Mouse (Mus musculus): ENCODE data around the gene Hpd. TPM values are rescaled to one million over a fixed set of nuclear protein-coding genes. Genes with fewer than 3 reads are reported as not detected.

The Hpd gene
- total and polyA plus RNA-seq, 3 experiments = 0.61 TPM; not detected in 2

DNA sequence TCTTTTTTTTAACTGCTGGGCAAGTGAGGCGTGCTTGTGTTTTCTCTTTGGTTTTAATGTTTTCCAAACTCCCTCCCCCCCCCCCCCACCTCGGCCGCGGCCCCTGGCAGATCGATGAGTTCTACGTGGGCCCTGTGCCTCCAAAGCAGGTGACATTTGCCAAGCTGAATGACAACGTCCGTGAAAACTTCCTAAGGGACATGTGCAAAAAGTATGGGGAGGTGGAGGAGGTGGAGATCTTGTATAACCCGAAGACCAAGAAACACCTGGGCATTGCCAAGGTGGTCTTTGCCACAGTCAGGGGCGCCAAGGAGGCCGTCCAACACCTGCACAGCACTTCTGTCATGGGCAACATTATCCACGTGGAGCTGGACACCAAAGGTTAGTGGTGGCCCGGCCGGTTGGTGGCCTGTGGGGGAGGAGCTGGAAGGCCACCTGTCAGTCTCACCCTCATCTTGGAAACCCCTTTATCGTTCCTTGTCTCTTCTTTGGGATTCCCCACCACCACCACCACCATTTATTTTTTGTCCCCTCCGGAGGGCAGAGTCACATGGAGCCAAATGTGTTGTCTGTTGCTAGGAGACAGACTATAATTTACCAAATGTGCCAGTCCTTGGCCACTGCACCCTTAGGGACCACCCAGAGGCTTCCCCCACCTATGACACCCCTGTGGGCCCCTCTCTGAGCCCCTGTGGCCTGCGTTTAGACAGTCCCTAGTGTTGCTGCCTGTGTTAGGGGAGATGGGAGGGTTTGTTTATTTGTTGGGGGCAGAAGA, 38.4 kb downstream of the Hpd start:
- intact Hi-C loops (cut with DNase I) = no loop called here
- 6% methylated on average over 17 of the region's 17 CpGs for WGBS
- H3K27me3 ChIP-seq (ENCODE audit: control insufficient read depth, insufficient read depth, low read length) = no peaks in the 10 kb centered on the region
- H3K9ac ChIP-seq (ENCODE audit: low read depth, low read length) = peak overlapping the region; percentile 66
- no peak for DNase-seq
- peaks cover 4% of the 10 kb centered on the region; the same call in 1 of the 2 replicates for H3K4me1 ChIP-seq (ENCODE audit: control insufficient read depth, insufficient read depth, low read length)
- no peak for TF ChIP-seq EP300 (IDR thresholded peaks at IDR 0.05; ENCODE audit: insufficient read depth, low read depth, low read length)
- no peak for TF ChIP-seq CTCF (IDR thresholded peaks at IDR 0.05)
- no peak for TF ChIP-seq POLR2A (IDR thresholded peaks at IDR 0.05; ENCODE audit: insufficient read depth, low read depth, low read length)
- peaks cover 10% of the 10 kb centered on the region for H3K36me3 ChIP-seq (ENCODE audit: control insufficient read depth, insufficient read depth, low read length)
- H3K79me2 ChIP-seq (replicated peaks; ENCODE audit: control insufficient read depth, insufficient read depth, low read length) = peaks cover 10% of the 10 kb centered on the region
- H3K27ac ChIP-seq = peak overlapping the region; percentile 100
- H3K4me3 ChIP-seq = peak overlapping the region; percentile 61

DNA sequence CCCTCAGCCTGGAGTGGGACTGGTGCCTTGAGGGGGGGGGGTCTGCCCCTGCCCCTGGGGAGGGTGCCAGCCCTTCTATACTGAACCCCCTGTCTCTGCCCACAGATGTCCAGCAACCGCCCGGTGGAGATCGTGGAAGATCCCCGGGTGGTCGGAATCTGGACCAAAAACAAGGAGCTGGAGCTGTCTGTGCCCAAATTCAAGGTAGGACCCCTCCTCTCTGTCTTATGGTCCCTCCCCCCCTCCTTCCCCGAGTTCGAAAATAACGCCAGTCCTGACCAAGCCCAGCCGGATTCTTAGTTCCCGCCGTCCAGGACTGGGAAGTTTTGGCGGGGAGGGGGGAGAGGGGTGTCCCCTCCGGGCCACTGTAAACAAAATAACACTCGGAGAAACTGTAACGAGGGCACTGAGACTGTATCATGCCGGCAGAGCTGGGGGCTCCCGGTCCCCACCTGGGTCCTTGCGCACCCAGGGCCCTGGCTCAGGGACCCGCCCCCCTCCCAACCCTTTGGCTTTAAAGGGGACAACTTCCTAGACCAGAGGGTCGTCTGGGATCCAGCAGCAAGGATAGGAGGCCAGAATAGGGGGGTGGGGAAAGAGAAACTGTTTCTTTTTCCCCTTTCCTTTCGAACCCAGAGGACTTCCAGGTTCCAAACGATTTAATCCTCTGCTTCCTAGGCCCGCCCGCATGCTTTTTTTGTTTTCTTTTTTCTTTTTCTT, 39.1 kb downstream of the Hpd start:
- peak overlapping the region; percentile 76 for H3K9ac ChIP-seq (ENCODE audit: low read depth, low read length)
- peaks cover 4% of the 10 kb centered on the region; the same call in 1 of the 2 replicates for H3K4me1 ChIP-seq (ENCODE audit: control insufficient read depth, insufficient read depth, low read length)
- peaks cover 7% of the 10 kb centered on the region for H3K36me3 ChIP-seq (ENCODE audit: control insufficient read depth, insufficient read depth, low read length)
- peak overlapping the region; percentile 100 for H3K27ac ChIP-seq
- intact Hi-C loops (cut with DNase I) = no loop called here
- peak in 1 of 2 experiments; percentile 57 for DNase-seq
- 0 out of 2 replicates have a peak, but pooled peaks have one; percentile 4 for TF ChIP-seq EP300 (IDR thresholded peaks at IDR 0.05; ENCODE audit: insufficient read depth, low read depth, low read length)
- TF ChIP-seq POLR2A (IDR thresholded peaks at IDR 0.05; ENCODE audit: insufficient read depth, low read depth, low read length) = no peak
- 2% methylated on average over 24 of the region's 24 CpGs for WGBS
- H3K27me3 ChIP-seq (ENCODE audit: control insufficient read depth, insufficient read depth, low read length) = no peaks in the 10 kb centered on the region
- H3K4me3 ChIP-seq = peak overlapping the region; percentile 61
- peaks cover 10% of the 10 kb centered on the region for H3K79me2 ChIP-seq (replicated peaks; ENCODE audit: control insufficient read depth, insufficient read depth, low read length)

GRCm38 (mm10) chr5:123142161-123143157, 40.1 kb downstream of the Hpd start, which contains the start of gene Setd1b:
Gene Setd1b (plus strand): TSS chr5:123142193.
- Histone ChIP-seq H3K36me3 (ENCODE audit: control insufficient read depth, insufficient read depth, low read length) (peaks cover 7% of the 10 kb centered on the region), H3K79me2 (replicated peaks; ENCODE audit: control insufficient read depth, insufficient read depth, low read length) (peaks cover 6% of the 10 kb centered on the region), H3K9ac (ENCODE audit: low read depth, low read length) (peak within 1 kb of the TSS; percentile 76), H3K27ac (peak within 1 kb of the TSS; percentile 100), H3K4me3 (peak within 1 kb of the TSS; percentile 61), H3K27me3 (ENCODE audit: control insufficient read depth, insufficient read depth, low read length) (no peaks in the 10 kb centered on the region), H3K4me1 (ENCODE audit: control insufficient read depth, insufficient read depth, low read length) (peaks cover 6% of the 10 kb centered on the region)
- DNase-seq = peak; percentile 80 to 83
- TF ChIP-seq CTCF (IDR thresholded peaks at IDR 0.05) = peak; percentile 11; the same call in 1 of the 2 replicates
- peak; percentile 61 for TF ChIP-seq POLR2A (IDR thresholded peaks at IDR 0.05; ENCODE audit: insufficient read depth, low read depth, low read length)
- TF ChIP-seq EP300 (IDR thresholded peaks at IDR 0.05; ENCODE audit: insufficient read depth, low read depth, low read length) = 0 out of 2 replicates have a peak, but pooled peaks have one; percentile 10
- WGBS = under 1% methylated on average over 73 of the region's 103 CpGs
- intact Hi-C loops (cut with DNase I) = loop anchor here (1.0 kb wide), 1 partner anchor 8 kb away; no protein-coding TSS in a partner anchor

DNA sequence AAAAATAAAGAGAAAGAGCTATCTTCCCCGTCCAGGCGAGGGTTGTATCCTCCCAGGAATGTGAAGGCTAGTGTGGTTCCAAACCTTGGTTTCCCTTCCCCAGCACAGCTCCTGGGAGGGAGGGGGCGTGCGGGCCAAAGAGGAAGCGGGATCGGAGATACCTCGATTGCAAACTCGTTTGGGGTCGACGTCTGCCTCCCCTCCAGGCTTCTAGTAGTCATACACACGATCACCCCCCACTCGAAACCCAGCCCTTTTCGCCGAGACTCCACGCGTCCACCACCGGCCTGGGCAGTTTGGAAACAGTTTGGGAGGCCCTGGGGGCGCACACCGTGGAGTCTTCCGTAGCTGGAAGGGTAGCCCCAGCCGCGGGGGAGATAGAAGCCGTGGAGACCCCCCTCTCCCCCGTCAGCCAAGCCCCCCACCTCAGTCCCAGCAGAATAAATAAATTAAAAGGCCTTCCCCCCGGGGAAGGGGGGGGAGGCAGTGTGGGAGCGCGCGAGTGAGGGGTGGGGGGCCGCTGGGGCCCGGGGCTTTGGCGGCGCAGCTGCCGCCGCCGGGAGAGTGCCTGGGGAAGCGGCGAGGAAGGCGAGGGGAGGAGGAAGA, 40.9 kb downstream of the Hpd start:
- no peaks in the 10 kb centered on the region for H3K27me3 ChIP-seq (ENCODE audit: control insufficient read depth, insufficient read depth, low read length)

More for the DNA sequence above, 40.9 kb downstream of the Hpd start:
- peaks cover 10% of the 10 kb centered on the region for H3K36me3 ChIP-seq (ENCODE audit: control insufficient read depth, insufficient read depth, low read length)
- peak overlapping the region; percentile 100 for H3K27ac ChIP-seq
- H3K4me3 ChIP-seq = peak overlapping the region; percentile 61
- peaks cover 6% of the 10 kb centered on the region; the same call in 1 of the 2 replicates for H3K79me2 ChIP-seq (replicated peaks; ENCODE audit: control insufficient read depth, insufficient read depth, low read length)
- H3K9ac ChIP-seq (ENCODE audit: low read depth, low read length) = peak overlapping the region; percentile 76
- DNase-seq = peak; percentile 80
- intact Hi-C loops (cut with DNase I) = loop anchor here (1.0 kb wide), 1 partner anchor 7 kb away; no protein-coding TSS in a partner anchor
- WGBS = under 1% methylated on average over 37 of the region's 38 CpGs
- TF ChIP-seq CTCF (IDR thresholded peaks at IDR 0.05) (no peak), EP300 (IDR thresholded peaks at IDR 0.05; ENCODE audit: insufficient read depth, low read depth, low read length) (no peak), POLR2A (IDR thresholded peaks at IDR 0.05; ENCODE audit: insufficient read depth, low read depth, low read length) (no peak)
- H3K4me1 ChIP-seq (ENCODE audit: control insufficient read depth, insufficient read depth, low read length) = peaks cover 12% of the 10 kb centered on the region
